Mouse (Mus musculus): ENCODE data around the gene Olfr1271.
"Not testable (repeated sequence)": the region's sequence is repeated elsewhere in the genome, so short reads cannot be mapped to it uniquely, and the experiment has no call there.

Gene Olfr1271

GRCm38 (mm10) chr2:90270932-90271331 lies at the start of gene Olfr1271:
Gene Olfr1271, minus strand, starts transcription at chr2:90271032.
- DNase-seq (ENCODE audit: low read depth, low spot score) = no peak

GRCm38 (mm10) chr2:90292741-90293140 lies 21.9 kb upstream of the Olfr1271 start, which contains the start of gene Olfr1272:
Gene Olfr1272, minus strand, starts transcription at chr2:90292841.
- DNase-seq (ENCODE audit: low read depth, low spot score) = no peak

GRCm38 (mm10) chr2:90257492-90257891 lies 13.3 kb downstream of the Olfr1271 start, which contains the start of gene Olfr142:
Gene Olfr142, minus strand, starts transcription at chr2:90257592.
- no peak for DNase-seq (ENCODE audit: low read depth, low spot score)

GRCm38 (mm10) chr2:90224393-90224792 lies 46.4 kb downstream of the Olfr1271 start, which contains the start of gene Olfr1506:
Gene Olfr1506, minus strand, starts transcription at chr2:90224493.
- DNase-seq (ENCODE audit: low read depth, low spot score) = not testable (repeated sequence)

Data from A20 (cell line).